ENCODE assay signal across 8 mouse cellular contexts in genomic region chr19:46304216-46304841, GRCm38 (mm10). TPM values are rescaled to one million over a fixed set of nuclear protein-coding genes. Genes with fewer than 3 reads are reported as not detected.
DNase-seq lines count a peak whose midpoint lies in the region; ATAC-seq and TF ChIP-seq lines count a peak whose summit lies in the region.

Gene Nfkb2, plus strand, starts transcription at chr19:46304320.

- peak; percentile 78 for ATAC-seq in forebrain, embryonic 12.5 days (ENCODE audit: low FRiP score)
- ATAC-seq in lung, embryonic 15.5 days (ENCODE audit: borderline replicate concordance, extremely low read depth, low FRiP score, low TSS enrichment) = peak; percentile 93

- no peaks in the 10 kb centered on the region for H3K36me3 ChIP-seq in forebrain, embryonic 12.5 days (replicated peaks)
- no peaks in the 10 kb centered on the region for H3K36me3 ChIP-seq in lung, embryonic 15.5 days

- TF ChIP-seq CTCF in olfactory bulb, adult 2 months (IDR thresholded peaks at IDR 0.05; ENCODE audit: insufficient read depth, low read depth, low read length) = peak; percentile 82

- 0 out of 2 replicates have a peak, but pooled peaks have one; percentile 14 for TF ChIP-seq POLR2A in olfactory bulb, adult 2 months (IDR thresholded peaks at IDR 0.05; ENCODE audit: insufficient read depth, low read depth, low read length)

- H3K9me3 ChIP-seq in forebrain, embryonic 12.5 days = no peaks in the 10 kb centered on the region
- H3K9me3 ChIP-seq in lung, embryonic 15.5 days = no peaks in the 10 kb centered on the region

- H3K27ac ChIP-seq in forebrain, embryonic 12.5 days = no peak within 1 kb of the TSS
- H3K27ac ChIP-seq in lung, embryonic 15.5 days = peak within 1 kb of the TSS; percentile 96
- no peak within 1 kb of the TSS for H3K27ac ChIP-seq in olfactory bulb, adult 2 months (ENCODE audit: insufficient read depth, low read depth, low read length)

- WGBS in forebrain, embryonic 12.5 days = under 1% methylated on average over 39 of the region's 39 CpGs
- under 1% methylated on average over 39 of the region's 39 CpGs for WGBS in lung, embryonic 15.5 days
- WGBS in olfactory bulb, adult 2 months = under 1% methylated on average over 39 of the region's 39 CpGs

- H3K4me3 ChIP-seq in forebrain, embryonic 12.5 days (replicated peaks) = peak within 1 kb of the TSS; percentile 57
- peak within 1 kb of the TSS; percentile 70 for H3K4me3 ChIP-seq in lung, embryonic 15.5 days
- peak within 1 kb of the TSS; percentile 57 for H3K4me3 ChIP-seq in olfactory bulb, adult 2 months (ENCODE audit: insufficient read depth, low read depth, low read length)

- H3K4me1 ChIP-seq in forebrain, embryonic 12.5 days = peaks cover 33% of the 10 kb centered on the region
- peaks cover 24% of the 10 kb centered on the region for H3K4me1 ChIP-seq in lung, embryonic 15.5 days
- peaks cover 24% of the 10 kb centered on the region for H3K4me1 ChIP-seq in olfactory bulb, adult 2 months (ENCODE audit: control insufficient read depth, insufficient read depth, low read length)

- H3K27me3 ChIP-seq in forebrain, embryonic 12.5 days = peaks cover 48% of the 10 kb centered on the region
- peaks cover 9% of the 10 kb centered on the region; the same call in 1 of the 2 replicates for H3K27me3 ChIP-seq in lung, embryonic 15.5 days

- intact Hi-C loops in heart, postnatal 10 days (cut with DNase I) = loop anchor here (1.0 to 5.0 kb wide), 2 partner anchors 26 to 63 kb away; no protein-coding TSS in a partner anchor

- peak within 1 kb of the TSS; percentile 60 for H3K9ac ChIP-seq in forebrain, embryonic 12.5 days
- peak within 1 kb of the TSS; percentile 56 for H3K9ac ChIP-seq in lung, embryonic 15.5 days

- H3K4me2 ChIP-seq in forebrain, embryonic 12.5 days = peak within 1 kb of the TSS; percentile 70
- peak within 1 kb of the TSS; percentile 98 for H3K4me2 ChIP-seq in lung, embryonic 15.5 days

- peak; percentile 90 for DNase-seq in ES-CJ7 (ENCODE audit: low read depth, low spot score)
- DNase-seq in c-Kit-positive CD71-positive TER-119-positive erythroid progenitor cells, embryonic 14.5 days (ENCODE audit: low spot score) = peak; percentile 91
- peak; percentile 97 to 98 for DNase-seq in heart, postnatal 10 days
- peak; percentile 95 to 97 for DNase-seq in kidney, postnatal 4 days
- DNase-seq in thymus, postnatal 10 days (ENCODE audit: low spot score in 2 of 2) = peak; percentile 76 to 79

RNA-seq across cellular contexts. Expression of gene Nfkb2, which starts in this region (rescaled TPM):
- polyA plus RNA-seq in forebrain, embryonic 12.5 days (2016; fragmentation: Nextera tagmentation; extraction: Ambion mirVana) = 2.5 and 2.9 TPM in 2 replicates
- total RNA-seq in heart, postnatal 10 days (2021) = 10 to 100 TPM; 16.1 to 20.4 TPM
- polyA plus RNA-seq in lung, embryonic 15.5 days (2015; fragmentation: Nextera tagmentation; extraction: Ambion mirVana) = 9.1 and 10.5 TPM in 2 replicates
- not detected in 2 replicates for polyA plus RNA-seq in olfactory bulb, adult 2 months (2012; ENCODE audit: insufficient read depth, insufficient read length, low replicate concordance, missing spikeins)
